Mouse (Mus musculus): ENCODE measurements around the gene Hoxd4. TPM values are rescaled to one million over a fixed set of nuclear protein-coding genes. Genes with fewer than 3 reads are reported as not detected.

The Hoxd4 gene
- polyA plus RNA-seq, 1 experiment = 5.5 TPM

- TF ChIP-seq POLR2A (IDR thresholded peaks at IDR 0.05; ENCODE audit: borderline replicate concordance, extremely low read depth, insufficient read depth, insufficient read length, poor library complexity, severe bottlenecking) (no peak), CTCF (IDR thresholded peaks at IDR 0.05; ENCODE audit: borderline replicate concordance, extremely low read depth, insufficient read depth, insufficient read length) (no peak)
- no peak for DNase-seq (ENCODE audit: low read depth)
Measured at GRCm38 (mm10) chr2:74753175-74753523, 41.4 kb downstream of the Hoxd4 start.

- DNase-seq (ENCODE audit: low read depth) = no peak
- TF ChIP-seq POLR2A (IDR thresholded peaks at IDR 0.05; ENCODE audit: borderline replicate concordance, extremely low read depth, insufficient read depth, insufficient read length, poor library complexity, severe bottlenecking) (no peak), CTCF (IDR thresholded peaks at IDR 0.05; ENCODE audit: borderline replicate concordance, extremely low read depth, insufficient read depth, insufficient read length) (no peak)
Measured at GRCm38 (mm10) chr2:74753711-74754110, 42.0 kb downstream of the Hoxd4 start.

GRCm38 (mm10) chr2:74760146-74760545, 48.4 kb downstream of the Hoxd4 start:
- TF ChIP-seq CTCF (IDR thresholded peaks at IDR 0.05; ENCODE audit: borderline replicate concordance, extremely low read depth, insufficient read depth, insufficient read length) = no peak
- no peak for TF ChIP-seq POLR2A (IDR thresholded peaks at IDR 0.05; ENCODE audit: borderline replicate concordance, extremely low read depth, insufficient read depth, insufficient read length, poor library complexity, severe bottlenecking)
- no peak for DNase-seq (ENCODE audit: low read depth)

GRCm38 (mm10) chr2:74761941-74762340, 50.2 kb downstream of the Hoxd4 start:
- DNase-seq (ENCODE audit: low read depth) = no peak
- TF ChIP-seq CTCF (IDR thresholded peaks at IDR 0.05; ENCODE audit: borderline replicate concordance, extremely low read depth, insufficient read depth, insufficient read length) (no peak), POLR2A (IDR thresholded peaks at IDR 0.05; ENCODE audit: borderline replicate concordance, extremely low read depth, insufficient read depth, insufficient read length, poor library complexity, severe bottlenecking) (no peak)

GRCm38 (mm10) chr2:74762522-74763244, 51.0 kb downstream of the Hoxd4 start, which contains the start of gene Hoxd1:
Hoxd1 (plus strand) TSS chr2:74762980.
- DNase-seq (ENCODE audit: low read depth) = peak; percentile 72
- TF ChIP-seq CTCF (IDR thresholded peaks at IDR 0.05; ENCODE audit: borderline replicate concordance, extremely low read depth, insufficient read depth, insufficient read length) (no peak), POLR2A (IDR thresholded peaks at IDR 0.05; ENCODE audit: borderline replicate concordance, extremely low read depth, insufficient read depth, insufficient read length, poor library complexity, severe bottlenecking) (no peak)

- TF ChIP-seq POLR2A (IDR thresholded peaks at IDR 0.05; ENCODE audit: borderline replicate concordance, extremely low read depth, insufficient read depth, insufficient read length, poor library complexity, severe bottlenecking) = no peak
- no peak for TF ChIP-seq CTCF (IDR thresholded peaks at IDR 0.05; ENCODE audit: borderline replicate concordance, extremely low read depth, insufficient read depth, insufficient read length)
- DNase-seq (ENCODE audit: low read depth) = no peak
Measured at GRCm38 (mm10) chr2:74763245-74763735, 51.6 kb downstream of the Hoxd4 start.

GRCm38 (mm10) chr2:74763976-74764375, 52.2 kb downstream of the Hoxd4 start:
- no peak for DNase-seq (ENCODE audit: low read depth)
- TF ChIP-seq CTCF (IDR thresholded peaks at IDR 0.05; ENCODE audit: borderline replicate concordance, extremely low read depth, insufficient read depth, insufficient read length) = no peak

- TF ChIP-seq POLR2A (IDR thresholded peaks at IDR 0.05; ENCODE audit: borderline replicate concordance, extremely low read depth, insufficient read depth, insufficient read length, poor library complexity, severe bottlenecking) = no peak
- TF ChIP-seq CTCF (IDR thresholded peaks at IDR 0.05; ENCODE audit: borderline replicate concordance, extremely low read depth, insufficient read depth, insufficient read length) = no peak
- DNase-seq (ENCODE audit: low read depth) = no peak
Measured at GRCm38 (mm10) chr2:74774359-74774758, 62.6 kb downstream of the Hoxd4 start.

GRCm38 (mm10) chr2:74777536-74778275, 66.0 kb downstream of the Hoxd4 start:
- DNase-seq (ENCODE audit: low read depth) = peak; percentile 43
- TF ChIP-seq POLR2A (IDR thresholded peaks at IDR 0.05; ENCODE audit: borderline replicate concordance, extremely low read depth, insufficient read depth, insufficient read length, poor library complexity, severe bottlenecking) = no peak
- TF ChIP-seq CTCF (IDR thresholded peaks at IDR 0.05; ENCODE audit: borderline replicate concordance, extremely low read depth, insufficient read depth, insufficient read length) = no peak

Other genes starting within 250 kb of the Hoxd4 start
- 29.8 and 32.9 TPM in 2 replicates for gene Lnpk, start 132.5 kb upstream of the Hoxd4 start, polyA plus RNA-seq (2012; rRNA removed)
- 1.7 and 4.6 TPM in 2 replicates for gene Evx2, start 52.4 kb upstream of the Hoxd4 start, polyA plus RNA-seq (2012; rRNA removed)
- 0.16 and 0.25 TPM in 2 replicates for gene Hoxd13, start 43.6 kb upstream of the Hoxd4 start, polyA plus RNA-seq (2012; rRNA removed)
- gene Hoxd12, start 36.9 kb upstream of the Hoxd4 start, polyA plus RNA-seq (2012; rRNA removed) = 0.05 TPM in 1 of 2 replicates, not detected in the other
- 0.05 TPM in 1 of 2 replicates, not detected in the other for gene Hoxd11, start 32.4 kb upstream of the Hoxd4 start, polyA plus RNA-seq (2012; rRNA removed)
- gene Hoxd10, start 20.0 kb upstream of the Hoxd4 start, polyA plus RNA-seq (2012; rRNA removed) = 0.04 and 0.14 TPM in 2 replicates
- 0.19 and 0.36 TPM in 2 replicates for gene Hoxd9, start 14.2 kb upstream of the Hoxd4 start, polyA plus RNA-seq (2012; rRNA removed)
- 0.73 and 1.6 TPM in 2 replicates for gene Hoxd8, start 7.3 kb upstream of the Hoxd4 start, polyA plus RNA-seq (2012; rRNA removed)
- gene Hoxd3, start within 50 bp of the Hoxd4 start, polyA plus RNA-seq (2012; rRNA removed) = 9.6 and 47.4 TPM in 2 replicates
- 0.44 and 1.7 TPM in 2 replicates for gene Gm28230, start 14.8 kb downstream of the Hoxd4 start, polyA plus RNA-seq (2012; rRNA removed)
- gene Hoxd1, start 51.1 kb downstream of the Hoxd4 start, polyA plus RNA-seq (2012; rRNA removed) = 0.34 and 1.3 TPM in 2 replicates
- 75.7 and 84.2 TPM in 2 replicates for gene Mtx2, start 113.9 kb downstream of the Hoxd4 start, polyA plus RNA-seq (2012; rRNA removed)

Measured in brain, embryonic 14.5 days (tissue).